Mouse (Mus musculus) spleen, postnatal 0 days (tissue): Measurements from ENCODE around the gene Hist1h2ap. TPM values are rescaled to one million over a fixed set of nuclear protein-coding genes. Genes with fewer than 3 reads are reported as not detected.

Experiments used
- polyA plus RNA-seq: library from polyadenylated mRNA; unstranded; fragments of >200 nt; fragmentation: Nextera tagmentation; extraction: Ambion mirVana; gene quantifications from 2 replicates; pipeline ENCODE4 v1.2.1, GENCODE M21; 2015

The Hist1h2ap gene
- 7,403 and 9,418 TPM in 2 replicates for polyA plus RNA-seq

GRCm38 (mm10) chr13:21833461-21833860 is at the start of gene Hist1h2ap, which contains the start of gene Hist1h2br:
Gene Hist1h2ap, minus strand, starts transcription at chr13:21833507.
Gene Hist1h2br, plus strand, starts transcription at chr13:21833743.

DNA sequence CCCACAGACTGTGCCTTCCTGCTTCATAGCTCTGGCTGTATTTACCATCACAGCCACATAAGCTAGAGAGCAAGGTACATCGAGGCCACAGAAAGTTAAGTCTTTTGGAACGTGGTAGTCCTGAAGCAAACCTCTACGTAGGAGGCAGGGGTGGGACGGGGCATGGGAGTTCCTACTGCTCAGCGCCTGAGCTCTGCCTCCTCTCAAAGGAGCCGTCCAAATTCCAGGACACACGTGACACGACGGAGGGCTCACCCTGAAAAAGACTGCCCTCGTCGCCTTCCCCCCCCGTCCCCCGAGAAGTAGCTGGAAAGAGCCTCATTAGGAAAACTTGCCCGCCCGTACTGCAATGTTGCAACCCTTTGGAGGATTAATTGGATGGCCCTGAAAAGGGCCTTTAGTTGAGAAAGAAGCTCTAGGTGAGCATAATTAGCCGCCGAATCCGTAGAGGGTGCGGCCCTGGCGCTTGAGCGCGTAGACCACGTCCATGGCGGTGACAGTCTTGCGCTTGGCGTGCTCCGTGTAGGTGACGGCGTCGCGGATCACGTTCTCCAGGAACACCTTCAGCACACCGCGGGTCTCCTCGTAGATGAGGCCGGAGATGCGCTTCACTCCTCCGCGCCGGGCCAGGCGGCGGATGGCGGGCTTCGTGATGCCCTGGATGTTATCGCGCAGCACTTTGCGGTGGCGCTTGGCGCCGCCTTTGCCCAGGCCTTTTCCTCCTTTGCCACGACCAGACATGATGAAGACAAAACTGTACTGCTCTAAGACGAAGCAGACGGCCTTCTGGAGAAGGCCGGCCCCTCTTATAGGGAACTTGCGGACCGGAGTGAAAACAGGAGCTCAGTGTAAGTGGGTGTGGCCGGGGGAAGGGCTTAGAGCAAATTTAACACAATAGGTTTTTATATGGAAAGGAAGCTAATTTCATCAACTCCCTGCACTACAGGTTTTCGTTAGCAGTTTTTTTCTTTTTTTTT is 1.6 kb downstream of the Hist1h2ap start, which contains the start of gene Hist1h4n:
TSS of gene Hist1h4n (minus strand) at position 779 of the 977 bp plus-strand sequence.

DNA sequence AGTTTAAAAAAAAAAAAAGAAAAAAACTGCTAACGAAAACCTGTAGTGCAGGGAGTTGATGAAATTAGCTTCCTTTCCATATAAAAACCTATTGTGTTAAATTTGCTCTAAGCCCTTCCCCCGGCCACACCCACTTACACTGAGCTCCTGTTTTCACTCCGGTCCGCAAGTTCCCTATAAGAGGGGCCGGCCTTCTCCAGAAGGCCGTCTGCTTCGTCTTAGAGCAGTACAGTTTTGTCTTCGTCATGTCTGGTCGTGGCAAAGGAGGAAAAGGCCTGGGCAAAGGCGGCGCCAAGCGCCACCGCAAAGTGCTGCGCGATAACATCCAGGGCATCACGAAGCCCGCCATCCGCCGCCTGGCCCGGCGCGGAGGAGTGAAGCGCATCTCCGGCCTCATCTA is 21.8 kb downstream of the Hist1h2ap start, which contains the start of gene Hist1h4m:
TSS of gene Hist1h4m (plus strand) at position 208 of the 400 bp plus-strand sequence.

DNA sequence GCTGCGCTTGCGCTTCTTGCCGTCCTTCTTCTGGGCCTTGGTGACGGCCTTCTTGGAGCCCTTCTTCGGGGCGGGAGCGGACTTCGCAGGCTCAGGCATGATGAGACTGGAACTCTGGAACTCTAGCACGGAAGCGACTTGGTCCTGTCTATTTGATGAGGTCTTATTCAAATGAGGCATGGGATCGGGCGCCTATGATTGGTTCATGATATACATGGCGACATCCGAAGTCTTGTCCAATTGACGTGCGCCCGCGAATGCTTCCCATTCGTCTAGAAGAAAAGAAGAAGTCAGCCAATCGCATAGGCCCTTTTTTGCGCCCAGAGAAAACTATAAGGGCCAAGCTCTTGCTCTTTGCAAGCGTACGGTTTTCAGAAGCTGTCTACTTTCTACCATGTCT is 23.2 kb downstream of the Hist1h2ap start, which contains the start of the genes Hist1h2bq and Hist1h2ao:
TSS of gene Hist1h2bq (minus strand) at position 125 of the 400 bp plus-strand sequence.
TSS of gene Hist1h2ao (plus strand) at position 393 of the 400 bp plus-strand sequence.

DNA sequence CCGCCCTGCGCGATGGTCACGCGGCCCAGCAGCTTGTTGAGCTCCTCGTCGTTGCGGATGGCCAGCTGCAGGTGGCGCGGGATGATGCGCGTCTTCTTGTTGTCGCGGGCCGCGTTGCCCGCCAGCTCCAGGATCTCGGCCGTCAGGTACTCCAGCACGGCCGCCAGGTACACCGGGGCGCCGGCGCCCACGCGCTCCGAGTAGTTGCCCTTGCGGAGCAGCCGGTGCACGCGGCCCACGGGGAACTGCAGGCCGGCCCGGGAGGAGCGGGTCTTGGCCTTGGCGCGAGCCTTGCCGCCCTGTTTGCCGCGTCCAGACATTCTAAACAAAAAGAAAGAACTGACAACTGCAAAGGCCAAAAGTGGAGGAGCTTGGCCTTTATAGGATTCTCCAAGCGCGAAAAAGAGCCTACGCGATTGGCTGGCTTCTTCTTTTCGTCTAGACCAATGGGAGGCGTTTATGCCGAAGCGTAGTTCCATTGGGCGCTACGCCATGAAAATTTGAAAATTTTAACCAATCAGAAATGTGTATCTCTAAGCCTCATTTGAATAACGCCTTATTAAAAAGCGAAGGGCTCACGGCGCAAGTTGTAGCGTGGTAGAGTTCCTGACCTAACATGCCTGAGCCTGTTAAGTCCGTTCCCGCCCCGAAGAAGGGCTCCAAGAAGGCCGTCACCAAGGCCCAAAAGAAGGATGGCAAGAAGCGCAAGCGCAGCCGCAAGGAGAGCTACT is 46.2 kb downstream of the Hist1h2ap start, which contains the start of the genes Hist1h2an and Hist1h2bp:
TSS of gene Hist1h2an (minus strand) at position 320 of the 731 bp plus-strand sequence.
TSS of gene Hist1h2bp (plus strand) at position 563 of the 731 bp plus-strand sequence.

DNA sequence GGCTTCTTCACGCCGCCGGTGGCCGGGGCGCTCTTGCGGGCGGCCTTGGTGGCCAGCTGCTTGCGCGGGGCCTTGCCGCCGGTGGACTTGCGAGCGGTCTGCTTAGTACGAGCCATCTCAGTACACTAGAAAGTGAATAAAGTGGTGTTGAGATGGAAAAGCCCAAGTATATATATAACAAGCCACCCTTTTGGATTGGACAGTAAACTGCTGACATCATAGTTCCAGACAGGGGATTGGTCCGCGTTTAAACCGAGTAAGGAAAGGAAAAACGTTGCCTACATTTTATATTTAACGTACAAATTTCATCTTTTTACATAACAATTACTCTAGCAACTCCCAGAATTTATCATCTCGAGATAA is 50.1 kb downstream of the Hist1h2ap start, which contains the start of gene Hist1h3i:
TSS of gene Hist1h3i (minus strand) at position 116 of the 363 bp plus-strand sequence.

Other genes starting within 250 kb of the Hist1h2ap start
- not detected in 2 replicates for gene Olfr1362, start 219.5 kb downstream of the Hist1h2ap start, polyA plus RNA-seq
- gene Olfr11, start 191.0 kb downstream of the Hist1h2ap start, polyA plus RNA-seq = not detected in 2 replicates
- gene Olfr1361, start 170.1 kb downstream of the Hist1h2ap start, polyA plus RNA-seq = not detected in 2 replicates
- gene Olfr1360, start 156.1 kb downstream of the Hist1h2ap start, polyA plus RNA-seq = not detected in 2 replicates
- not detected in 2 replicates for gene Olfr1359, start 135.4 kb downstream of the Hist1h2ap start, polyA plus RNA-seq
- gene Hist1h2bl, start 117.4 kb downstream of the Hist1h2ap start, polyA plus RNA-seq = 4.7 and 5.7 TPM in 2 replicates
- gene Hist1h2ai, start 117.1 kb downstream of the Hist1h2ap start, polyA plus RNA-seq = 57.8 and 92.8 TPM in 2 replicates
- 33.5 and 37.1 TPM in 2 replicates for gene Hist1h3h, start 115.8 kb downstream of the Hist1h2ap start, polyA plus RNA-seq
- 7.3 and 10.3 TPM in 2 replicates for gene Hist1h2bm, start 111.5 kb downstream of the Hist1h2ap start, polyA plus RNA-seq
- gene Hist1h4j, start 98.4 kb downstream of the Hist1h2ap start, polyA plus RNA-seq = 0.62 and 0.67 TPM in 2 replicates
- gene Hist1h4k, start 83.0 kb downstream of the Hist1h2ap start, polyA plus RNA-seq = 14.9 and 17.9 TPM in 2 replicates
- gene Hist1h2ak, start 79.7 kb downstream of the Hist1h2ap start, polyA plus RNA-seq = 201 and 221 TPM in 2 replicates
- 32.0 and 36.8 TPM in 2 replicates for gene Hist1h2bn, start 79.4 kb downstream of the Hist1h2ap start, polyA plus RNA-seq
- gene Hist1h1b, start 52.9 kb downstream of the Hist1h2ap start, polyA plus RNA-seq = 52.6 and 68.3 TPM in 2 replicates
- 233 and 297 TPM in 2 replicates for gene Hist1h3i, start 50.1 kb downstream of the Hist1h2ap start, polyA plus RNA-seq
- 27.1 and 37.7 TPM in 2 replicates for gene Hist1h2an, start 46.3 kb downstream of the Hist1h2ap start, polyA plus RNA-seq
- gene Hist1h2bp, start 46.0 kb downstream of the Hist1h2ap start, polyA plus RNA-seq = 4.5 and 7.4 TPM in 2 replicates
- 43.0 and 51.7 TPM in 2 replicates for gene Hist1h2bq, start 23.3 kb downstream of the Hist1h2ap start, polyA plus RNA-seq
- not detected in 2 replicates for gene Hist1h2ao, start 23.0 kb downstream of the Hist1h2ap start, polyA plus RNA-seq
- not detected in 2 replicates for gene Hist1h4m, start 21.8 kb downstream of the Hist1h2ap start, polyA plus RNA-seq
- 24.4 and 26.3 TPM in 2 replicates for gene Hist1h4n, start 1.3 kb downstream of the Hist1h2ap start, polyA plus RNA-seq
- 45.1 and 54.8 TPM in 2 replicates for gene Hist1h2br, start 236 bp upstream of the Hist1h2ap start, polyA plus RNA-seq
- gene Zfp184, start 111.6 kb upstream of the Hist1h2ap start, polyA plus RNA-seq = 1.5 and 1.9 TPM in 2 replicates
- gene Pom121l2, start 147.7 kb upstream of the Hist1h2ap start, polyA plus RNA-seq = not detected in 2 replicates
- 1.4 and 2.5 TPM in 2 replicates for gene Prss16, start 176.2 kb upstream of the Hist1h2ap start, polyA plus RNA-seq
- 25.1 and 47.6 TPM in 2 replicates for gene Hist1h2ah, start 202.1 kb upstream of the Hist1h2ap start, polyA plus RNA-seq
- gene Hist1h2bk, start 202.4 kb upstream of the Hist1h2ap start, polyA plus RNA-seq = 3.8 and 5.7 TPM in 2 replicates
- 37.1 and 47.6 TPM in 2 replicates for gene Hist1h4i, start 207.9 kb upstream of the Hist1h2ap start, polyA plus RNA-seq
- 28.2 and 38.3 TPM in 2 replicates for gene Hist1h2ag, start 209.4 kb upstream of the Hist1h2ap start, polyA plus RNA-seq
- gene Hist1h2bj, start 209.7 kb upstream of the Hist1h2ap start, polyA plus RNA-seq = 13.1 and 14.6 TPM in 2 replicates